Mouse (Mus musculus): ENCODE measurements around the gene Arhgap22. TPM values are rescaled to one million over a fixed set of nuclear protein-coding genes. Genes with fewer than 3 reads are reported as not detected.

Gene Arhgap22
- polyA plus RNA-seq, 1 experiment, result 28.1 TPM

DNA sequence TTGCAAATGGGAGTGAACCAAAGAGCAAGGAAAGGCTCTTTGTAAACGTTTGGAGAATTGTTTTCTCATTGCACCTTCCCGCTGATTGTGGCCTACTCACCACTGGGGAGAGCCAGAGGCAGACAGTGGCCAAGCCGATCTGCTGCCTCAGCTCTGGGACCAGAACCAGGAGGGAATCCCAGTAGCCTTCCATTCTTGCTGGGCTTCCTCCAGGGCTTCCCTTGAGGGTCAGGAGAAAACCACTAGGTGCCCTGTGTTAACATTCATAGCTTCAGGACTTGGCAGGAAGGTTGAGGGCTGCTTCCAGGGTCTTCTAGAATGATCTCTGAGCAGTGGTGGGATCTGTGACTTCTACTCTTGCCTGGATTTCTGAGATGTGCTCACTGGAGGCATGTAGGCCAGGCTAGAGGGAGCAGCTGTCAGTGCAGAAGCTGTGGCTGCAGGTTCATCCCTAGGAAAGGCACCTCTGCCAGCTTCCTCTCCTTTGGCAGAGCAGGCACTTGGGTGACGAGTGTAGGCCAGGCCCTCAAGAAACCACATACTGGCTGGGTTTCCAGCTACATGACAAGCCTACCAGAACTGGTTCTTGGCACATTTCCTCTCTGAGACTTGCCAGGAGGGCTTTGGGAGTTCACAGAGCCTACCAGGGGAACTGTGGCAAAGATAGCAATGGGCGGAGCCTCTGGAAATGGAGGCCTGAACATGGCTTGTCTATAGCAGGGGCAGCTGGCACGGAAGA is 138.3 kb downstream of the Arhgap22 start:
- TF ChIP-seq CTCF (IDR thresholded peaks at IDR 0.05; ENCODE audit: insufficient read depth, low read length) (no peak), POLR2A (IDR thresholded peaks at IDR 0.05; ENCODE audit: borderline replicate concordance, extremely low read depth, low read depth, low read length) (no peak)
- Histone ChIP-seq H3K4me3 (replicated peaks; ENCODE audit: extremely low read depth, low read depth, low read length) (no peak overlapping the region), H3K4me1 (ENCODE audit: control insufficient read depth, insufficient read depth, low read length) (peaks cover 12% of the 10 kb centered on the region)
- WGBS, result 47% methylated on average over 6 of the region's 6 CpGs
- peak; percentile 72 for DNase-seq

DNA sequence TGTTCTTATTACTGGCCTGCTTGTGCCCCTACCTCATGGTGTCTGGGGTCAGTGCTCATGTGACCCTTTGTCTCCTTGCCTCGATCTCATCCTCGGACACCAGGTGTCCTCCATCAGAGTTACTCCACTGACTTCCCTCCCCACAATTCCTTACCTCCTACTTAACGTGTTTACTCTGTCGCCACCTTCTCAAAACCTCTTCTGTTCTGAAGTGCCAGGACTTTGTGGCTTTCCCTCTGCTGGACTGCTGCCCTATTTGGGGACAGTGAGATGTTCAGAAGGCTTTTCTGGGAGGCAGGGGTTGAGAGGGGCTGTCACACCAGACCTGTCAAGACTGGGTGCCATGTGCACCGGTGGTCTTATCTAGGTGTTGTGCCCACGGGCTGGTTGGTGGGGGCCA is 139.1 kb downstream of the Arhgap22 start:
- TF ChIP-seq CTCF (IDR thresholded peaks at IDR 0.05; ENCODE audit: insufficient read depth, low read length) (no peak), POLR2A (IDR thresholded peaks at IDR 0.05; ENCODE audit: borderline replicate concordance, extremely low read depth, low read depth, low read length) (no peak)
- Histone ChIP-seq H3K4me1 (ENCODE audit: control insufficient read depth, insufficient read depth, low read length) (peaks cover 8% of the 10 kb centered on the region; the same call in 1 of the 2 replicates), H3K4me3 (replicated peaks; ENCODE audit: extremely low read depth, low read depth, low read length) (no peak overlapping the region)
- peak; percentile 57 for DNase-seq
- 36% methylated on average over 6 of the region's 6 CpGs for WGBS

DNA sequence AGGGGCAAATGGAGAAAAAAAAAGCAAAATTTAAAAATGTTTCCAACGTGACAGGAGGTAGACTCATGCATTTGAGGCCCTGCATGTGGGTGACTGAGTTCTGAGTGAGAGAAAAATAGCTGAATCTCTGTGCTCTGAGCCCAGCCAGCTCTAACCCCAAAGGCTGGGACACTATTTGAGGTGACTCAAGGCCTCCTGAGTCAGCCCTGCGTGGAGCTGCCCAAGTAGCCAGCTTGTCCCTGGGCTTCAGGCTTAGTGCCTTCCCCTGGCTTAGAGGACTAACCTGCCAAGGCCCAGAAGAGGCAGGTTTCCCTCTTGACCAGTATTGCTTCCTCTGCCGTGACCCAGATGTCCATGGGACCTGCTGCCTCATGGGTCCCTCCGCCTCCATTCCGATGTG is 141.4 kb downstream of the Arhgap22 start:
- no peak for TF ChIP-seq CTCF (IDR thresholded peaks at IDR 0.05; ENCODE audit: insufficient read depth, low read length)
- no peak for TF ChIP-seq POLR2A (IDR thresholded peaks at IDR 0.05; ENCODE audit: borderline replicate concordance, extremely low read depth, low read depth, low read length)
- WGBS, result 69% methylated on average over 5 of the region's 5 CpGs
- Histone ChIP-seq H3K4me3 (replicated peaks; ENCODE audit: extremely low read depth, low read depth, low read length) (no peak overlapping the region), H3K4me1 (ENCODE audit: control insufficient read depth, insufficient read depth, low read length) (peaks cover 7% of the 10 kb centered on the region; the same call in 1 of the 2 replicates)
- no peak for DNase-seq

DNA sequence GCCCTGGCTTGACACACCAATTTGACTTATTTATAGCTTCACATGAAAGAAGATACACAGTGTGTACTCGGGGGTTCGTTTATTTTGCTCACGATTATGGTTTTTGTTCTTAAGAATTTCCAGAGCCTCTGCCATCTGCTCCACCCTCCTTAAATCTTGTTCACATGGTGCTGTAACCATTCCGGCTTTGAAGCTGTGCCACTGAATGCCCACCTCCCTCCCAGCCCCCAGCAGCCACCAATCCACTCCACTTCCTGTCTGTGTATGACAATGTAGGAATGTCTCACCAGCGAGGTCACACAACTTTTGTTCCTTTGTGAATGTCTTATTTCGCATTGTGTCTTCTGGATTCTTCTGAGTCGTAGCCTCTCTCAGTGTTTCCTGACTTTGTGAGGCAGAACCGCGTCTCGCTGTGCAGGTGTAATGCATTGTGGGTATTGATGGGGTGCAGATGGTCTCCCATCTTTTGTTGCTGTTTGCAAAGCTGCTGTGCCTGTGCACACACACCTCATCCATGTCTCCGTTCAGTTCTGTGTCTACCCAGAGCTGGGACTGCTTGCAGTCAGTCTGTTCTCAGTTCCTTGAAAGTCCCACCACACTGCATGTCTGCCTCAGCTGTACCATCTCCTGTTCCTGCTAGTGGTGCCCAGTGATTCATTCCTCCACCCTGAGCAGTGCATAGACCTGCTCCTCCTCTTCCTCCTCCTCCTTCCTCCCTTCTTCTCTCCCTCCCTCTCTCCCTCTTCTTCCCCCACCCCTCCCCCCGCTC is 144.0 kb downstream of the Arhgap22 start:
- Histone ChIP-seq H3K4me1 (ENCODE audit: control insufficient read depth, insufficient read depth, low read length) (peaks cover 4% of the 10 kb centered on the region; the same call in 1 of the 2 replicates), H3K4me3 (replicated peaks; ENCODE audit: extremely low read depth, low read depth, low read length) (no peak overlapping the region)
- WGBS, result 45% methylated on average over 12 of the region's 12 CpGs
- no peak for TF ChIP-seq CTCF (IDR thresholded peaks at IDR 0.05; ENCODE audit: insufficient read depth, low read length)
- no peak for TF ChIP-seq POLR2A (IDR thresholded peaks at IDR 0.05; ENCODE audit: borderline replicate concordance, extremely low read depth, low read depth, low read length)
- DNase-seq, result no peak

DNA sequence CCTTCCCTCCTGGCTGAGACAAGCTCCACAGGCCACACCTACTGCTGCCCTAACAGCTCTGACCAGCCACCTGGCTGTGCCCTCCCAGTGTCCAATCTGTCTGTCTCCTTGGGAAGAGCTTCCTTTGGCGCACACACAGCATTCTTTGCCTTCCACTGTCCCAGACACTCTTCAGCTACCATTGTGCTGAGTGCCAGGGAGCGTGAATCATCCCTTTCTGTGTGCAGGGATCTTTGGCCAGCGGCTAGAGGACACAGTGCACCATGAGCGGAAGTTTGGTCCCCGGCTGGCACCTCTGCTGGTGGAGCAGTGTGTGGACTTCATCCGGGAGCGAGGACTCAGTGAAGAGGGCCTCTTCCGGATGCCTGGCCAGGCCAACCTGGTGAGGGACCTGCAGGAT is 145.1 kb downstream of the Arhgap22 start:
- TF ChIP-seq POLR2A (IDR thresholded peaks at IDR 0.05; ENCODE audit: borderline replicate concordance, extremely low read depth, low read depth, low read length), result no peak
- no peak for TF ChIP-seq CTCF (IDR thresholded peaks at IDR 0.05; ENCODE audit: insufficient read depth, low read length)
- DNase-seq, result no peak
- 80% methylated on average over 8 of the region's 8 CpGs for whole genome bisulfite sequencing
- no peaks in the 10 kb centered on the region for H3K4me1 ChIP-seq (ENCODE audit: control insufficient read depth, insufficient read depth, low read length)
- H3K4me3 ChIP-seq (replicated peaks; ENCODE audit: extremely low read depth, low read depth, low read length), result no peak overlapping the region

DNA sequence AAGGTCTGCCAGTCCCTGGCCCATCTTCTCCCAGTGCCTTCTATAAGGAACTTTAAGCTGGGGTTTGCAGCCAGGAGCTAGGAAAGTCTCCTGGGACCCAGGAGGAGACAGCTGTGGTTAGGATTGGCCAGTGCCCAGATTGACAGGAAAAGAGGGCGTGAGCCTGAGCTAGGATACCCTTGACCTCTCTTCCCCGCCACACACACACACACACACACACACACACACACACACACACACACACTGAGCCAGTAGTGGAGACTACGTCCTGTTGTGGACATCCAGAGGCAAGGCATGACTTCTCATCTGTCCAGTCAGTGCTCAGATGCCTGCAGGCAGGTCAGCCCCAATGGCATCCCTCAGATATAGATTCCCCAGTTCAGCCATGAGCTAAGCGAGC is 147.7 kb downstream of the Arhgap22 start:
- Histone ChIP-seq H3K4me1 (ENCODE audit: control insufficient read depth, insufficient read depth, low read length) (no peaks in the 10 kb centered on the region), H3K4me3 (replicated peaks; ENCODE audit: extremely low read depth, low read depth, low read length) (no peak overlapping the region)
- WGBS, result 47% methylated on average over 4 of the region's 4 CpGs
- no peak for DNase-seq
- TF ChIP-seq CTCF (IDR thresholded peaks at IDR 0.05; ENCODE audit: insufficient read depth, low read length) (no peak), POLR2A (IDR thresholded peaks at IDR 0.05; ENCODE audit: borderline replicate concordance, extremely low read depth, low read depth, low read length) (no peak)

DNA sequence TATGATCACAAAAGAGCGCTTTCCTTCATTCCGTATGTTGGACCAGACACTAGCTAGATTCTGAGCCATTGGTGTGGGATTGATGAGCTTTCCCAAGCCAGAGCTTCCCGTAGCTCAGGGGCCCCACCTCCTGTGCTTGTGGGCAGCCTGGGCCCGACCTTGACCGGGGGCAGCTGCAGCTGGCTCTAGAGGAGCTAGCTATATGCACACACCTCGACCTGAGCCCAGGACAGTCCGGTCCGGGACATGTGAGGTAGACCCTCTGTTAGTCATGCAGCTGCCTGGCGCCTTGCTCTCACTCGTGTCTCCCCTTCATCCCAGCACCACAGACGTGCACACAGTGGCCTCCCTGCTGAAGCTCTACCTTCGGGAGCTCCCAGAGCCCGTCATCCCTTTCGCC is 148.3 kb downstream of the Arhgap22 start:
- WGBS, result 43% methylated on average over 14 of the region's 14 CpGs
- no peaks in the 10 kb centered on the region for H3K4me1 ChIP-seq (ENCODE audit: control insufficient read depth, insufficient read depth, low read length)
- no peak overlapping the region for H3K4me3 ChIP-seq (replicated peaks; ENCODE audit: extremely low read depth, low read depth, low read length)
- TF ChIP-seq POLR2A (IDR thresholded peaks at IDR 0.05; ENCODE audit: borderline replicate concordance, extremely low read depth, low read depth, low read length) (no peak), CTCF (IDR thresholded peaks at IDR 0.05; ENCODE audit: insufficient read depth, low read length) (no peak)
- no peak for DNase-seq

DNA sequence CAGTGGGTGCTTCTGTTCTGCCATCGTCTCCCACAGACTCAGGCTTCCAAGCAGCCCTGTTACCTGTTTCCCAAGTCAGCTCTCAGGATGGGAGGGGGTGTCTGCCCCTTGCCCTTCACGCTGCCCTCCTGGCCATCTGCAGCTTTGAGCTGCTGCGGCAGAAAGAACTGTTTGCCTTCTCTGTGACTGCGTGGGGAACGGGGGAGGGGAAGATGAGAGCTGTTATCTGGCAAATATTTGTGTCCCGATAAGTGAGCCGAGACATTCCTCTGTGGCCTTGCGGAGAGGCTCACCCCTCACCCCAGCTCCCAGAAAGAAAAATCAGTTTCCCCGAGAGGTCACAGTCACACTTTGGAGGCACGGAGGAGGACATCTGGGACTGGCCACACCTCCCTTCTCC is 149.0 kb downstream of the Arhgap22 start:
- no peak for DNase-seq
- TF ChIP-seq POLR2A (IDR thresholded peaks at IDR 0.05; ENCODE audit: borderline replicate concordance, extremely low read depth, low read depth, low read length) (no peak), CTCF (IDR thresholded peaks at IDR 0.05; ENCODE audit: insufficient read depth, low read length) (no peak)
- 15% methylated on average over 10 of the region's 10 CpGs for WGBS
- no peak overlapping the region for H3K4me3 ChIP-seq (replicated peaks; ENCODE audit: extremely low read depth, low read depth, low read length)
- H3K4me1 ChIP-seq (ENCODE audit: control insufficient read depth, insufficient read depth, low read length), result no peaks in the 10 kb centered on the region

DNA sequence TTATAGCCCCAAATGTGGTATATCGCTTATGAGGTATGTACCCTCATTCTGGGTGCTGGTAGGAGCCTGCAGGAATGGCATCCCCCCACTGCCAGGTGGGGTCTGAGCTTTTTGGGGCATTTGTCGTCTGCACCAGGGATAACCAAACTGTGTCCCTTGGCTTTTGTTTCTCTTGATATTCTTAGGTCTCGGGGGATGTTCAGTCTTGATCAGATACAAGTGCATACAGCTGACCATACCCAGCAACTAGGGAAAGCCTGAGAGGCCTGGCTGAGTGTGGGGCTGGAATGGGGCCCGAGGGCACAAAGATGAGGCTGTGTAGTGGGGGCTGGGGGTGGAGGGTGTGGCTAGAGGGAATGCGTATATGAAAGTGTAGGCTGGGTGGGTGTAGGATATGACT is 149.8 kb downstream of the Arhgap22 start:
- WGBS, result 72% methylated on average over 5 of the region's 5 CpGs

More for the DNA sequence above, 149.8 kb downstream of the Arhgap22 start:
- no peak for DNase-seq
- TF ChIP-seq POLR2A (IDR thresholded peaks at IDR 0.05; ENCODE audit: borderline replicate concordance, extremely low read depth, low read depth, low read length) (no peak), CTCF (IDR thresholded peaks at IDR 0.05; ENCODE audit: insufficient read depth, low read length) (no peak)
- Histone ChIP-seq H3K4me3 (replicated peaks; ENCODE audit: extremely low read depth, low read depth, low read length) (no peak overlapping the region), H3K4me1 (ENCODE audit: control insufficient read depth, insufficient read depth, low read length) (no peaks in the 10 kb centered on the region)

All from lung, adult 2 months (tissue).